Mouse (Mus musculus) cerebellum, postnatal 4 days (tissue): ENCODE measurements at regions not wholly inside any gene's neighbourhood (a gene's known extent, or its start where the extent isn't known, plus 50 kb on each side); places are given as distances from the start of the nearest gene placed in this dataset.

Source experiments
- DNase-seq, 2 experiments: peaks; one replicate each; pipeline ENCODE4 v3.0.0; 2022; ENCODE audit warnings: low spot score in 2 of 2, mixed read lengths in 1 of 2

- DNase-seq: no peak
Observed at GRCm38 (mm10) chr10:99460847-99461445, 197.9 kb downstream of the Dusp6 start.

DNA sequence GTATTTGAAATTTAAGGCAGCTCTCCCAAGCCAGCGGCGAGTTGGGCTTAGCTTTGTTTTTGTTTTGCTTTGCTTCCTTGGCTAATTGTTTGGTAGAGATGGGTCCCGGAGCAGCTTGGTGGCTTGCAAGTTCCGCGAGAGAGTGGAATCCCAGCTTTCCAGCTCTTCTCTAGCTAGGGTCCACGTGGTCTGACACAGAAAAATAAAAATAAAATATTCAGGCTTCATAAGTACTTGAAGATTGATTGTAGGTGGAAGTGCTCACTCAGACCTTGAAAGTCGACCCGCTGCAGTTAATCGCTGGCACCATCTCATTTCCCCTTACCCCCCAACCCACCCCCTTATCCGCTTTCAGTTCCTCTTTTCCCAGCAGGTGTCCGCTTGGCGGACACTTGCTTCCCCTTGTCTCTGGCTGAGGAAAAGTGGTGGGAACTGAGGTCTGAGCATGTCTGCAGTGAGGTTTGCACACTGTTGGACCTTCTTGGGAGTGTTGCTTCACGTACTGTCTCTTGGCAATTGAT lies 198.5 kb downstream of the Dusp6 start:
- peak in 1 of 2 experiments; percentile 8 for DNase-seq

GRCm38 (mm10) chr10:99466695-99467094 lies 203.7 kb downstream of the Dusp6 start:
- DNase-seq: no peak

DNA sequence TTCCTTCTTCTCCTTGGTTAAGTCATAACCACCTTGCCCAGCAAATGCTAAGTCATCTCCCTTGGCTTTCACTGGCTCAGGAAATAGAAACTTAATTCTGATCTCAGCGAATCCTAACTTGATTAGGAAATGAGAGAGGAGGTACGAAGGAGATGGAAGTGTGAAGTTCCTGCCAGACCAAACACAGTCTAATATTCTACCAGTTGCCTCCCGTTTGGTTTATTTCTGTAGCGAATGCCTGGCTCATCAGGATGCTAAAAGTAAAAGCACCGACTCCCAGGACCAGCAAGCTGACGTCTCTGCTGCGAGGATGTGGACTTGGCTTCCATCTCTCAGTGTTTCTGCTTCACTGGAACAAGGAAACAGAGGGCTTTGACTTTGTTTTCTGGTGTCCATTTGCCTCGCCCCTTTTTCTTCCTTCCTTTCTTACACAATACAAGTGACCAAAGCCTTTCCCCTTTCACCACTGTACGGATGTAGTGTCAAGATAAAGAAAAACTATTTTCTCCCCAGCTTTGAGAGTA lies 204.3 kb downstream of the Dusp6 start:
- DNase-seq: no peak

- no peak for DNase-seq
Observed at GRCm38 (mm10) chr10:99468971-99469370, 205.9 kb downstream of the Dusp6 start.

- DNase-seq: no peak
Observed at GRCm38 (mm10) chr10:99471832-99472497, 208.9 kb downstream of the Dusp6 start.

DNA sequence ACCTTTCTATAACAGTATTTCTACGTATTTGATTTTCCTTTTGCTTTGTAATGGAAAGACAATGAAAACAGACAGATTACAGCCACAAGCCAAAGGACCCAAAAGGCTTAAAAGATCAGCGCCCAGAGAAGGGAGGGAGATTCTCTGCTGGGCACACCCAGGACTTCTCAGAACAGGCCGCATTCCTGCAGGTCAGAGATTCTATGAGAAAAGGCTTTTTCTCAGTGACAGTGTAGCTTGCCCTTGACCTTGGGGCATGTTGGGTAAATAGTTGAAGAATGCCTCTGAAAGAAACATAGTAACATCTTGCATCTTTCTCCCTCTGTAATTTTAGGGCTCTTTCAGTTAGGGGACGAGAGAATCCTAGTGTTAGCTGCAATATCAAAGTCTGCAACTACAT lies 209.8 kb downstream of the Dusp6 start:
- no peak for DNase-seq

- DNase-seq: no peak
Observed at GRCm38 (mm10) chr10:99473758-99474157, 210.7 kb downstream of the Dusp6 start.

GRCm38 (mm10) chr10:99474546-99474945 lies 211.5 kb downstream of the Dusp6 start:
- no peak for DNase-seq

DNA sequence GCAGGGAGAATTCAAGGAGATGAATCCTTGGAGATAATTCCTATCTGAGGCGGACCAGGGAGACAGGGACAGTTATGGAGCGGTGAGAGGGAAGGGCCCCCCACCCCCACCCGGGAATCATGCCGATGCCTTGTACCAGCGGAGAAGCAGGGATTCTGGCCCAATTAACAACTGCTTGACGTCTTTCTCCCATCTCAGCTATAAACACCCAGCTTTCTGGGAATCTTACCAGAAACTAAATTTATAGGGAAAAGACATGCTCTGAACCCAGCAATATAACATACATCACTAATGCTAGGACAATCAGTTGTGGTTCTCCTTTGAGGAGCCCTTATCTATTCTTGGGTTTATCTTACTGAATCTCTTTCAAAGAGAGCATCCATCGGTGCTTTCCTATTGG lies 213.2 kb downstream of the Dusp6 start:
- no peak for DNase-seq

DNA sequence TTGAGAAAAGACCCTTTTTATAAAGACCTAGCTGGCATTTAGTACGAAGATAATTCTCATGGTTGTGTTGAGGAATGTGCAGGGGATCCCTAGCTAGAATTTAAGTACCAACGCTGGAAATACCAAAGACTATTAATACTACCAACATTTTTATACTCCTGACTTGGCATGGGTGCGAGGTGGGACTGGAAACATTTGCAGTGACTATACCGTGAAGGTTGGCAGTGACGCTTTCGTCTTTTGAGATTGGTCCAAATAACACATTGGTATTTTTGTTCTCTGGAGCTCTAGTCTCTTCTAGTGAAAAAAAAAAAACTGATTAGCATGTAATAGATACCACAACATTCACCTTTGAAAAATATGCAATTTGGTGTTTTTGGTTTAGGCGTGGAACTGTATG lies 213.7 kb downstream of the Dusp6 start:
- DNase-seq: no peak

GRCm38 (mm10) chr10:99480573-99480972 lies 217.5 kb downstream of the Dusp6 start:
- DNase-seq: no peak

GRCm38 (mm10) chr10:99482009-99482408 lies 219.0 kb downstream of the Dusp6 start:
- DNase-seq: no peak

GRCm38 (mm10) chr10:99488195-99489080 lies 225.4 kb downstream of the Dusp6 start:
- DNase-seq: peak in 1 of 2 experiments; percentile 4

DNA sequence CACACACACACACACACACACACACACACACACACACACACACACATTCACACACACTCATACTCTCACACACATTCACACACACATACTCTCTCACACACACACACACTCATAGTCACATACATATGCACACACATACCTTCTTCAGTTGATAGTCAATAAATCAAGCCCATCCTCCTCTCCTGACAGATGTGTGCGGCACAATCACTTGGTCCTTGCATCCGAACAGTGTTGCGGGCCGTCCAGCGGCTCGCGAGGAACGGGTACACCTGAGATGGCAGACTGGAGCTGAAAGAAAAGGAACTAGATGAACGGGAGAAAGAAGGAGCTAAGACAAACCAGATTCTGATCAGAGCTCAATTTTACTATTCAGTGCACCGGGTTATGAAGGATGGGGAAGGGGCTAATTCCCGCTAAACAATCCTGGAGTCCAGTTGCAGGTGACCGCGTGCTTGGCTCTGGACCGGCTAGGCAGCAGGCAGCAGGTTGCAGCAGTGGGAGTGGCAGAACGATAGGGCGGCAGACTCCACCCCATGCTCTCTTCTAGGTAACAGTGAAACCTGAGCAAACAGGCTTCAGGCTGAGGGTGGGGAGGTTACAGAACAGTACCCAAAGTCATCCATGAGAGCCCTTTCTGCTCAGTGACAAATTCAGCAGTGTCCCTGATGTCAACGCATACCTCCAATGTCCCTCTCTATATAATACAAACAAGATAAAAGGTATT lies 247.8 kb downstream of the Csl start:
- DNase-seq: no peak

GRCm38 (mm10) chr10:99517944-99518343 lies 241.5 kb downstream of the Csl start:
- DNase-seq: no peak

- no peak for DNase-seq
Observed at GRCm38 (mm10) chr10:99519479-99519878, 240.0 kb downstream of the Csl start.

DNA sequence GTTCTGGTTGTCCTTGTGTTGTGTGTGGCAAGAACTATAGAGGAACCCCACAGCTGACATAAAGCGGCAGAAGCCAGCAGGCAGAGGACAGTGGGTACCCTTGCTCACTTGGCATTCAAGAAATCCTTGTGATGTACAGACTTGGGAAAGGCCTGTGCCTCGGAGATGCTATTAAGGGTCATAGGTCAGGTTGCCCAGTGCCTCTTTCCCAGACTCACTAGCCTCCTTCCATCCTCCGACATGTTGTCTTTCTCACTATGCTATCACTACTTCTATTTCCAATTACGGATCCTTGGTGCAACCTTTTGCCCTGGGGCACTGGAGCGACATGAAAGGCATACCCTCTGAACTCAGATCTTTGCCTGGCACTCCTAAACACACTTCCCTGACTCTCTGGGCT lies 235.6 kb downstream of the Csl start:
- DNase-seq: no peak

GRCm38 (mm10) chr10:99524273-99525212 lies 234.9 kb downstream of the Csl start:
- peak in 1 of 2 experiments; percentile 16 for DNase-seq

- DNase-seq: no peak
Observed at GRCm38 (mm10) chr10:99526148-99526547, 233.3 kb downstream of the Csl start.
